Mouse (Mus musculus): Measurements from ENCODE around the gene Xrcc2. TPM values are rescaled to one million over a fixed set of nuclear protein-coding genes. Genes with fewer than 3 reads are reported as not detected.
A peak's percentile ranks its signal among the peaks of the same experiment; 100 is the strongest.

Gene Xrcc2
- polyA plus RNA-seq (2012; rRNA removed) = 1.7 and 3.1 TPM in 2 replicates

DNA sequence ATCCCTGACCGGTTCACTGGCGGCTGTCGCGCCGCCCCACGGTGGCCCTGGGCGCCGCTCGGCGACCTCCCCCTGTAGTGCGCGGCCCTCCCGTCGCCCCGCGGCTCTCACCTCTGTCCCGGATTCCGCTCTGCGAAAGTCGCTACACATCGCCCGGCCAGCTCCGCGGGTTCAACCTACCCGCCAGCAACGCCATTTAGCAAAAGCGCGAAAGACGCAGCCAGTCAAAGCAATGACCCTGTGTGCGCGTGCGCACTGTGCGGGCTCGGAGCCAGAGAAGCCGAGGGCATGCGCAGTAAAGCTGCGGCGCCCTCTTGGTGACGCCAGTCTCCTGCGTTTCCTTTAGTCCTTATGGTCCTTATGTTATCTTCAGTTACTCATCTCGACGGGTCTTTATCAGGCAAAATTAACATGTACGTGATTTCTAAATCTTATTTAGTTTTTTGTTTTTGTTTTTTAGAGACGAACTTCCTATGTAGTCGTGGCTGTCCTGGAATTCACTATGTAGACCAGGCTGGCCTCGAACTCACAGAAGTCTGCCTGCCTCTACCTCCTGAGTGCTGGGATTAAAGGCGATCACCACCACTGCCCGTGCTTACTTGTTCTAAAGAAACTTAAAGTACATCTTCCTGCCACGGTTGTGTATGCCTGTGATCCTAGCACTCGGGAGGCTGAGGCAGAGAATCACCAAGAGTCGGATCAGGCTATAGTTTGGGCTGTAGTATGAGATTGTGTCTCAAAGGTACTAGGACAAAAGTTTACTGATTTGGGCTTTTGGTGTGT lies at the start of gene Xrcc2:
Gene Xrcc2, minus strand, starts transcription at position 259 of the 783 bp plus-strand sequence.
- H3K27ac ChIP-seq (ENCODE audit: insufficient read depth, low read length) = 0 out of 2 replicates have a peak within 1 kb of the TSS, but pooled peaks have one; percentile 26
- TF ChIP-seq POLR2A (IDR thresholded peaks at IDR 0.05; ENCODE audit: low read depth, low read length) = no peak; the same call in 1 of the 2 replicates
- no peaks in the 10 kb centered on the region for H3K36me3 ChIP-seq (ENCODE audit: control insufficient read depth, insufficient read depth, low read length)
- H3K27me3 ChIP-seq (ENCODE audit: control insufficient read depth, insufficient read depth, low read length) = no peaks in the 10 kb centered on the region
- H3K4me3 ChIP-seq (ENCODE audit: extremely low read depth, insufficient read depth, insufficient read length) = peak within 1 kb of the TSS; percentile 89
- H3K4me1 ChIP-seq (ENCODE audit: control insufficient read depth, insufficient read depth, insufficient read length) = peaks cover 2% of the 10 kb centered on the region; the same call in 1 of the 2 replicates
- 9% methylated on average over 51 of the region's 51 CpGs for WGBS
- peak; percentile 84 to 93 for DNase-seq (ENCODE audit: low read depth in 1 of 2, low spot score in 2 of 2)

- WGBS = 29% methylated on average over 2 of the region's 2 CpGs
- no peak overlapping the region for H3K27ac ChIP-seq (ENCODE audit: insufficient read depth, low read length)
Measured at GRCm38 (mm10) chr5:25754236-25754766, 48.7 kb upstream of the Xrcc2 start.

GRCm38 (mm10) chr5:25753556-25754235 lies 48.1 kb upstream of the Xrcc2 start:
- Histone ChIP-seq H3K4me3 (ENCODE audit: extremely low read depth, insufficient read depth, insufficient read length) (no peak overlapping the region), H3K36me3 (ENCODE audit: control insufficient read depth, insufficient read depth, low read length) (no peaks in the 10 kb centered on the region), H3K27me3 (ENCODE audit: control insufficient read depth, insufficient read depth, low read length) (no peaks in the 10 kb centered on the region), H3K27ac (ENCODE audit: insufficient read depth, low read length) (no peak overlapping the region), H3K4me1 (ENCODE audit: control insufficient read depth, insufficient read depth, insufficient read length) (no peaks in the 10 kb centered on the region)
- no peak for DNase-seq (ENCODE audit: low read depth in 1 of 2, low spot score in 2 of 2)
- 72% methylated on average over 8 of the region's 8 CpGs for WGBS
- TF ChIP-seq POLR2A (IDR thresholded peaks at IDR 0.05; ENCODE audit: low read depth, low read length) (no peak), CTCF (IDR thresholded peaks at IDR 0.05; ENCODE audit: extremely low read depth, insufficient read depth, insufficient read length, insufficient replicate concordance) (no peak)

More at GRCm38 (mm10) chr5:25754236-25754766, 48.7 kb upstream of the Xrcc2 start:
- no peaks in the 10 kb centered on the region for H3K36me3 ChIP-seq (ENCODE audit: control insufficient read depth, insufficient read depth, low read length)
- no peaks in the 10 kb centered on the region for H3K4me1 ChIP-seq (ENCODE audit: control insufficient read depth, insufficient read depth, insufficient read length)
- no peaks in the 10 kb centered on the region for H3K27me3 ChIP-seq (ENCODE audit: control insufficient read depth, insufficient read depth, low read length)
- no peak overlapping the region for H3K4me3 ChIP-seq (ENCODE audit: extremely low read depth, insufficient read depth, insufficient read length)
- DNase-seq (ENCODE audit: low read depth in 1 of 2, low spot score in 2 of 2) = no peak
- TF ChIP-seq POLR2A (IDR thresholded peaks at IDR 0.05; ENCODE audit: low read depth, low read length) = no peak
- no peak for TF ChIP-seq CTCF (IDR thresholded peaks at IDR 0.05; ENCODE audit: extremely low read depth, insufficient read depth, insufficient read length, insufficient replicate concordance)

DNA sequence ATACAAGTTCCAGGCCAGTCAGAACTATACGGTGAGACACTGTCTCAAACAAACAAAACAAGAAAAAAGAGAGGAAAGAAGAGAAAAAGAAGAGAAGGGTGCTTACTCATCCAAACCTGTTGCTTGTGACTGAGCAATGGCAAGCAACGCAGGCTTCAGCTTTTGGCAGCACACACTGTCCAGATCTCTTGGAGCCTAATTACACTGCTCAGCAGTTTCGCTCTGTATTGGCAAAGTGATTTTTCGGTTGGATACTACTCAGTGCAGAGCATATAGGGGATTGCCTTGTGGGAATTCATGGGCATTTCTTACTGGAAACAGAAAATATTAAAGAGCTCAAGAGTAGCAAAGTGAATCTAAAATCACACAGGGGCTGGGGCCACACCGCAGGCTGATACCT lies 47.2 kb upstream of the Xrcc2 start:
- H3K36me3 ChIP-seq (ENCODE audit: control insufficient read depth, insufficient read depth, low read length) = no peaks in the 10 kb centered on the region
- DNase-seq (ENCODE audit: low read depth in 1 of 2, low spot score in 2 of 2) = no peak
- WGBS = 92% methylated on average over 5 of the region's 5 CpGs
- H3K27me3 ChIP-seq (ENCODE audit: control insufficient read depth, insufficient read depth, low read length) = no peaks in the 10 kb centered on the region
- H3K4me3 ChIP-seq (ENCODE audit: extremely low read depth, insufficient read depth, insufficient read length) = no peak overlapping the region
- H3K27ac ChIP-seq (ENCODE audit: insufficient read depth, low read length) = no peak overlapping the region
- TF ChIP-seq CTCF (IDR thresholded peaks at IDR 0.05; ENCODE audit: extremely low read depth, insufficient read depth, insufficient read length, insufficient replicate concordance) (no peak), POLR2A (IDR thresholded peaks at IDR 0.05; ENCODE audit: low read depth, low read length) (no peak)
- H3K4me1 ChIP-seq (ENCODE audit: control insufficient read depth, insufficient read depth, insufficient read length) = no peaks in the 10 kb centered on the region

DNA sequence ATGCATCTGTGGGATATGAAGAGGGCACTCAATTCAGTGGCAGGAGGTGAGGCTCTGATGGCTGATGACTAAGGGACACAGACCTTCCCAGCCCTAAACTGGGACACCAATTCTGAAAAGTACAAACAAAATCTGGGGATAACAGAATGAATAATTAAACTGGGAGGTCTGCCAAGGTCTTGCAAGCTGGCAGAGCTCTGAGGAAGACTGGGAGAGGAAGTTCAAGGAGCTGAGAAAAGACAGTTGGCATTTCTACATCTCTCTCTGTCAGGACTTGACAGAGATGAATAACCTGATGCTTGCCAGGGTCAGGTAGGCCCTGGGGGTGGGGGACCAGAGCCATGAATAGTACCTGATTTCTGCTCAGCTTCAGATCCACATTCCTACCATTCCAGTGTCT lies 45.9 kb upstream of the Xrcc2 start:
- Histone ChIP-seq H3K36me3 (ENCODE audit: control insufficient read depth, insufficient read depth, low read length) (no peaks in the 10 kb centered on the region), H3K27me3 (ENCODE audit: control insufficient read depth, insufficient read depth, low read length) (no peaks in the 10 kb centered on the region), H3K4me1 (ENCODE audit: control insufficient read depth, insufficient read depth, insufficient read length) (no peaks in the 10 kb centered on the region), H3K27ac (ENCODE audit: insufficient read depth, low read length) (no peak overlapping the region), H3K4me3 (ENCODE audit: extremely low read depth, insufficient read depth, insufficient read length) (no peak overlapping the region)
- TF ChIP-seq POLR2A (IDR thresholded peaks at IDR 0.05; ENCODE audit: low read depth, low read length) (no peak), CTCF (IDR thresholded peaks at IDR 0.05; ENCODE audit: extremely low read depth, insufficient read depth, insufficient read length, insufficient replicate concordance) (no peak)
- no peak for DNase-seq (ENCODE audit: low read depth in 1 of 2, low spot score in 2 of 2)

DNA sequence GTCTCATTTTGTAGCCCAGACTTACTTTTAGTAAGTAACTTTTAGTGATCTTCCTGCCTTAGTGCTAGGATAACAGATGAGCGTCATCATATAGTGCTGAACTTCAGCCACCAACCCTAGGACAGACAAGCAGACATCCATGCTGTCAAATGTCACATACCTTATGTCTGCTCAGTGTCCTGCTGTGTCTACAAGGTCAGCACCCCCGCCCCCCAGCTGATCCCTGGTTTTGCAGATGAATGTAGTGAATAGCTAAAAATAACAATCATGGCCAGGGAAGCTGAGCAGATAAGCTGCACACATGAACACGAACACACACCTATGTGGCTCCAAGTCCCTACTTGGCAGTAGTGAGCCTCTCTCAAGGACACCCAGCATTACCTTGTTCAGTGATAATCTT lies 43.0 kb upstream of the Xrcc2 start:
- no peak overlapping the region for H3K4me3 ChIP-seq (ENCODE audit: extremely low read depth, insufficient read depth, insufficient read length)
- WGBS = 74% methylated on average over 3 of the region's 3 CpGs

More for the DNA sequence above, 43.0 kb upstream of the Xrcc2 start:
- H3K27me3 ChIP-seq (ENCODE audit: control insufficient read depth, insufficient read depth, low read length) = no peaks in the 10 kb centered on the region
- no peaks in the 10 kb centered on the region for H3K4me1 ChIP-seq (ENCODE audit: control insufficient read depth, insufficient read depth, insufficient read length)
- H3K36me3 ChIP-seq (ENCODE audit: control insufficient read depth, insufficient read depth, low read length) = no peaks in the 10 kb centered on the region
- no peak for DNase-seq (ENCODE audit: low read depth in 1 of 2, low spot score in 2 of 2)
- no peak overlapping the region for H3K27ac ChIP-seq (ENCODE audit: insufficient read depth, low read length)
- TF ChIP-seq POLR2A (IDR thresholded peaks at IDR 0.05; ENCODE audit: low read depth, low read length) (no peak), CTCF (IDR thresholded peaks at IDR 0.05; ENCODE audit: extremely low read depth, insufficient read depth, insufficient read length, insufficient replicate concordance) (no peak)

Data from spleen, adult 2 months (tissue).